Mouse (Mus musculus) megakaryocyte, embryonic 14.5 days (primary cell): ENCODE results near the gene Slc22a20.

Experiments
- FLI1 ChIP-seq: IDR thresholded peaks from 2 replicates; pipeline ENCODE4 v1.6.1; 2012; ENCODE audit warnings: low read length, inconsistent platforms, mixed read lengths
- GATA1 ChIP-seq: IDR thresholded peaks from 3 replicates; pipeline ENCODE4 v1.6.1; 2012; ENCODE audit warnings: mixed read lengths, low read length, inconsistent platforms, borderline replicate concordance

GRCm38 (mm10) chr19:5940173-5940572, 45.8 kb downstream of the Slc22a20 start:
- no peak for TF ChIP-seq GATA1
- TF ChIP-seq FLI1, result no peak
